Mouse (Mus musculus): ENCODE results near the gene Socs5.
"Not testable (repeated sequence)": the region's sequence is repeated elsewhere in the genome, so short reads cannot be mapped to it uniquely, and the experiment has no call there.

DNA sequence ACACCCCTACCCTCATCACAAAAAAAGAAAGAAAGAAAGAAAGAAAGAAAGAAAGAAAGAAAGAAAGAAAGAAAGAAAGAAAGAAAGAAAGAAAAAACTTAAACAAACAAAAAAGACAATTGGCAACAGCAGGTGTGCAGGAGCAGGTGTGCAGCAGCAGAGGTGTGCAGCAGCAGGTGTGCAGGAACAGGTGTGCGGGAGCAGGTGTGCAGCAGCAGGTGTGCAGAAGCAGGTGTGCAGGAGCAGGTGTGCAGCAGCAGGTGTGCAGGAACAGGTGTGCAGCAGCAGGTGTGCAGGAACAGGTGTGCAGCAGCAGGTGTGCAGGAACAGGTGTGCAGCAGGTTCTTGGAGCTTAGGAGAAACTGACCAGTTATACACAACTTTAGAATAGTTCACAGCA, 35.3 kb upstream of the Socs5 start:
- not testable (repeated sequence) for TF ChIP-seq ZNF384 (IDR thresholded peaks at IDR 0.05; ENCODE audit: low read depth, low read length); ZC3H11A (IDR thresholded peaks at IDR 0.05; ENCODE audit: borderline replicate concordance, low read depth, low read length); MAFK (IDR thresholded peaks at IDR 0.05; ENCODE audit: insufficient read depth, low read depth, low read length); HCFC1 (IDR thresholded peaks at IDR 0.05; ENCODE audit: borderline replicate concordance, insufficient read depth, low read length); CHD2 (IDR thresholded peaks at IDR 0.05; ENCODE audit: low read depth, low read length)
